Mouse (Mus musculus): ENCODE data around the gene Cenpf. TPM values are rescaled to one million over a fixed set of nuclear protein-coding genes. Genes with fewer than 3 reads are reported as not detected.
A peak's percentile ranks its signal among the peaks of the same experiment; 100 is the strongest.

Gene Cenpf
- total and polyA plus RNA-seq, 2 experiments from 2014 or later, result 6.4 to 14.5 TPM

DNA sequence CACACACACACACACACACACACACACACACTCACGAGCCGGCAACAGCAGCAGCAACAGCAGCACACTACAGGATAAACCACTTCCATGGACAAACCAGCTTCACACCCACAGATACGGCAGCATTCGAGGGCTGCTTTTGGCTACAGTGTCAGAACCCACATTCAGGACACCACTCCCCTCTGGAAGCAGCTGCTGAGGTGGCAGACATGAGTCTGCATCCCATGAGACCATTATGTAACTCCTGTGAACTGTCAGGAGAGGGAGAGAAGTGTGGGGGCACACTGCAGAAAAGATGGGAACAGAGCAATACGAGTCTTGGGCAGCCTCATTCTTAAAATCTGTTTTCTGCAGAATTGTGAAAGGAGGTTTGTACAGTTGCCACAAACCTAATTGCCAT is 54.1 kb downstream of the Cenpf start:
- Histone ChIP-seq H3K9ac (no peak overlapping the region), H3K4me1 (ENCODE audit: insufficient read depth) (no peaks in the 10 kb centered on the region), H3K27ac (ENCODE audit: low read depth, low read length) (no peak overlapping the region), H3K9me3 (ENCODE audit: low read length) (no peaks in the 10 kb centered on the region), H3K4me3 (ENCODE audit: low read depth, low read length) (no peak overlapping the region), H3K36me3 (ENCODE audit: insufficient read depth) (no peaks in the 10 kb centered on the region), H3K27me3 (ENCODE audit: insufficient read depth, low read length) (no peaks in the 10 kb centered on the region), H3K4me2 (ENCODE audit: low read depth) (no peak overlapping the region)
- no peak for TF ChIP-seq CTCF (IDR thresholded peaks at IDR 0.05; ENCODE audit: low read depth)
- no peak for DNase-seq
- WGBS, result 72% methylated on average over 5 of the region's 5 CpGs
- ATAC-seq, result no peak

GRCm38 (mm10) chr1:189631906-189632675 is 55.8 kb downstream of the Cenpf start:
- ATAC-seq, result 0 out of 2 replicates have a peak, but pooled peaks have one; percentile 20

GRCm38 (mm10) chr1:189630026-189630425 is 57.9 kb downstream of the Cenpf start:
- no peak for DNase-seq
- Histone ChIP-seq H3K4me2 (ENCODE audit: low read depth) (no peak overlapping the region), H3K9me3 (ENCODE audit: low read length) (no peaks in the 10 kb centered on the region), H3K4me3 (ENCODE audit: low read depth, low read length) (no peak overlapping the region), H3K27me3 (ENCODE audit: insufficient read depth, low read length) (no peaks in the 10 kb centered on the region), H3K9ac (no peak overlapping the region), H3K27ac (ENCODE audit: low read depth, low read length) (no peak overlapping the region), H3K4me1 (ENCODE audit: insufficient read depth) (no peaks in the 10 kb centered on the region), H3K36me3 (ENCODE audit: insufficient read depth) (no peaks in the 10 kb centered on the region)
- no peak for ATAC-seq
- WGBS, result 76% methylated on average over 6 of the region's 6 CpGs
- no peak for TF ChIP-seq CTCF (IDR thresholded peaks at IDR 0.05; ENCODE audit: low read depth)

More at GRCm38 (mm10) chr1:189631906-189632675, 55.8 kb downstream of the Cenpf start:
- Histone ChIP-seq H3K9me3 (ENCODE audit: low read length) (no peaks in the 10 kb centered on the region), H3K27me3 (ENCODE audit: insufficient read depth, low read length) (no peaks in the 10 kb centered on the region), H3K9ac (no peak overlapping the region), H3K4me1 (ENCODE audit: insufficient read depth) (no peaks in the 10 kb centered on the region), H3K36me3 (ENCODE audit: insufficient read depth) (no peaks in the 10 kb centered on the region), H3K27ac (ENCODE audit: low read depth, low read length) (no peak overlapping the region), H3K4me3 (ENCODE audit: low read depth, low read length) (no peak overlapping the region), H3K4me2 (ENCODE audit: low read depth) (no peak overlapping the region)
- no peak for DNase-seq
- no peak for TF ChIP-seq CTCF (IDR thresholded peaks at IDR 0.05; ENCODE audit: low read depth)
- WGBS, result 54% methylated on average over 13 of the region's 13 CpGs

GRCm38 (mm10) chr1:189627976-189628768 is 59.7 kb downstream of the Cenpf start:
- peak; percentile 88 for TF ChIP-seq CTCF (IDR thresholded peaks at IDR 0.05; ENCODE audit: low read depth)
- peak; percentile 87 for DNase-seq
- H3K27me3 ChIP-seq (ENCODE audit: insufficient read depth, low read length), result no peaks in the 10 kb centered on the region
- no peak overlapping the region for H3K4me2 ChIP-seq (ENCODE audit: low read depth)
- ATAC-seq, result peak; percentile 59; the same call in 1 of the 2 replicates
- H3K4me1 ChIP-seq (ENCODE audit: insufficient read depth), result no peaks in the 10 kb centered on the region
- no peak overlapping the region for H3K27ac ChIP-seq (ENCODE audit: low read depth, low read length)
- no peak overlapping the region for H3K9ac ChIP-seq
- 84% methylated on average over 9 of the region's 9 CpGs for WGBS
- no peaks in the 10 kb centered on the region for H3K9me3 ChIP-seq (ENCODE audit: low read length)
- no peaks in the 10 kb centered on the region for H3K36me3 ChIP-seq (ENCODE audit: insufficient read depth)
- no peak overlapping the region for H3K4me3 ChIP-seq (ENCODE audit: low read depth, low read length)

DNA sequence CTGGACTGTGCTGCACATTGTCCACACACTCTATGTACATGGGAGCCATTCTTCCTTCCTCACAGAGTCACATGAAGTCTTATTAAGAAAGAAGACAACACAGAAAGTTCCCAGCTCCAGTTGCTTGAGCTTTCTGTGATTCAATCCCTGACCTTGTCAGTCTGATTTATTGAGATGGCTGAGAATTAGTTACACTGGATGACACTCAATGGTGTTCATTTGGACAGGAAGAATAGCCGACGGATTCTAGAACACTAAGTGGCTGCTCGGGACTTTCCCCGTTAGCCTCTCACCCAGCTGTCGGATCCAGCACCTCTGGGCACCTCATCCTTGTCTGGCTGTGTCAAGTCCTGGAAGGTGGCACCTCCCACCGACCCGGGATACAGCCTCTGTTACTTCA is 63.1 kb downstream of the Cenpf start:
- Histone ChIP-seq H3K4me3 (ENCODE audit: low read depth, low read length) (no peak overlapping the region), H3K36me3 (ENCODE audit: insufficient read depth) (no peaks in the 10 kb centered on the region), H3K4me1 (ENCODE audit: insufficient read depth) (no peaks in the 10 kb centered on the region), H3K27me3 (ENCODE audit: insufficient read depth, low read length) (no peaks in the 10 kb centered on the region), H3K4me2 (ENCODE audit: low read depth) (no peak overlapping the region), H3K9ac (no peak overlapping the region), H3K27ac (ENCODE audit: low read depth, low read length) (no peak overlapping the region), H3K9me3 (ENCODE audit: low read length) (no peaks in the 10 kb centered on the region)
- WGBS, result 83% methylated on average over 7 of the region's 7 CpGs
- no peak for TF ChIP-seq CTCF (IDR thresholded peaks at IDR 0.05; ENCODE audit: low read depth)
- DNase-seq (no peak), ATAC-seq (no peak)

GRCm38 (mm10) chr1:189618970-189619740 is 68.7 kb downstream of the Cenpf start:
- WGBS, result 49% methylated on average over 13 of the region's 13 CpGs
- ATAC-seq (peak; percentile 25; the same call in 1 of the 2 replicates), DNase-seq (no peak)
- Histone ChIP-seq H3K27ac (ENCODE audit: low read depth, low read length) (no peak overlapping the region), H3K9ac (no peak overlapping the region), H3K9me3 (ENCODE audit: low read length) (no peaks in the 10 kb centered on the region), H3K27me3 (ENCODE audit: insufficient read depth, low read length) (no peaks in the 10 kb centered on the region), H3K4me1 (ENCODE audit: insufficient read depth) (peaks cover 3% of the 10 kb centered on the region; the same call in 1 of the 2 replicates), H3K36me3 (ENCODE audit: insufficient read depth) (no peaks in the 10 kb centered on the region), H3K4me2 (ENCODE audit: low read depth) (no peak overlapping the region), H3K4me3 (ENCODE audit: low read depth, low read length) (no peak overlapping the region)
- no peak for TF ChIP-seq CTCF (IDR thresholded peaks at IDR 0.05; ENCODE audit: low read depth)

Measured in forebrain, postnatal 0 days (tissue).